Comparison of ENCODE assay signal across 9 mouse cellular contexts in the genomic region with DNA sequence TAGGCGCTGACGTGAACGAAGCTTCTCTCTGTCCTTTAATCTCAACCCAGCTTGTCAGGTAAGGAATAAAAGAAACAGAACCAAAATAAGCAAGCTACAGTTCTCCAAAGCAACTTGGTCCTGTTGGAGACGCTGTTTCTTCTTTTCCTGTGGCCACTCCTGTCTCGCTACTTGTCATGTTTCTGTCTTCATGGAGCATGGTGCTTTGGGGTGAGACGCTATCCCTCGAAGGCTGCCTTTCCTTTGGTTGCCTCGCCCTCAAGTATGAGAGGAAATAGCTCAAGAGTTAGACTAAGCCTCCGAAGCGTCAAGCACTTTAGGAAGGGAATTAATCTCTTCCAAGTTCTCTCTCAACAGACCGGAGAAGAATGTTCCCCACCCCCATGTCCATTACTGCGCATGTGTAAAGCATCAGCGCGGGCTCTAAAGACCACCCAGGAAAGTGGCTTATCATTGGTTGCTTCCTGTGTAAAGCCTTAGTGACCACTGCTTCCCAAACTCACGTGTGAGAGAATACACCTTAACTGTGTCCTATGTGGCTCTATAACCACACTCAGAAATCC. TPM values are rescaled to one million over a fixed set of nuclear protein-coding genes. Genes with fewer than 3 reads are reported as not detected.
A peak's percentile ranks its signal among the peaks of the same experiment; 100 is the strongest.
DNase-seq lines count a peak whose midpoint lies in the region; ATAC-seq and TF ChIP-seq lines count a peak whose summit lies in the region.
"Had no signal": no experiment of that assay in that cellular context is flagged by ENCODE, and none has a peak within 500 bp of the region (broad histone marks: within the 10 kb centered on the region; RNA-seq: fewer than 3 reads in every experiment).

No protein-coding gene starts in this region.

- H3K9ac ChIP-seq in limb, embryonic 13.5 days: no peak overlapping the region
- H3K9ac ChIP-seq: embryonic facial prominence, embryonic 13.5 days had no signal

- no peak for DNase-seq in layer of hippocampus, adult 2 months (ENCODE audit: low spot score in 2 of 2)
- no peak for DNase-seq in layer of hippocampus, adult 9-11 months
- DNase-seq in heart, embryonic 10.5 days (ENCODE audit: low spot score): peak; percentile 53
- DNase-seq in cerebellum, postnatal 36 days: no peak
- no peak for DNase-seq in urinary bladder, postnatal 25 days (ENCODE audit: low spot score)
- DNase-seq in cerebellum, adult 18-20 months: no peak

- H3K36me3 ChIP-seq in heart, embryonic 10.5 days: no peaks in the 10 kb centered on the region
- H3K36me3 ChIP-seq in limb, embryonic 13.5 days: no peaks in the 10 kb centered on the region
- H3K36me3 ChIP-seq in small intestine, adult 2 months (ENCODE audit: control insufficient read depth, insufficient read depth, low read length): no peaks in the 10 kb centered on the region
- H3K36me3 ChIP-seq: embryonic facial prominence, embryonic 13.5 days had no signal

- H3K4me3 ChIP-seq in layer of hippocampus, adult 2 months: no peak overlapping the region; the same call in 1 of the 2 replicates
- H3K4me3 ChIP-seq in heart, embryonic 10.5 days: peak overlapping the region; percentile 25
- H3K4me3 ChIP-seq in limb, embryonic 13.5 days: no peak overlapping the region
- peak overlapping the region; percentile 20; the same call in 1 of the 2 replicates for H3K4me3 ChIP-seq in small intestine, adult 2 months (ENCODE audit: low read depth, low read length)
- H3K4me3 ChIP-seq: embryonic facial prominence, embryonic 13.5 days had no signal

- H3K27ac ChIP-seq in layer of hippocampus, adult 2 months: peak overlapping the region; percentile 65; the same call in 1 of the 2 replicates
- H3K27ac ChIP-seq in heart, embryonic 10.5 days: peak overlapping the region; percentile 83
- 0 out of 2 replicates have a peak overlapping the region, but pooled peaks have one; percentile 0 for H3K27ac ChIP-seq in limb, embryonic 13.5 days
- peak overlapping the region; percentile 91 for H3K27ac ChIP-seq in small intestine, adult 2 months (ENCODE audit: insufficient read depth, low read depth, low read length)

- H3K9me3 ChIP-seq in heart, embryonic 10.5 days: no peaks in the 10 kb centered on the region
- H3K9me3 ChIP-seq in limb, embryonic 13.5 days: no peaks in the 10 kb centered on the region
- H3K9me3 ChIP-seq: embryonic facial prominence, embryonic 13.5 days had no signal

- no peaks in the 10 kb centered on the region; the same call in 1 of the 2 replicates for H3K27me3 ChIP-seq in heart, embryonic 10.5 days (ENCODE audit: insufficient read depth, poor library complexity, severe bottlenecking)
- no peaks in the 10 kb centered on the region for H3K27me3 ChIP-seq in limb, embryonic 13.5 days
- no peaks in the 10 kb centered on the region for H3K27me3 ChIP-seq in small intestine, adult 2 months (ENCODE audit: control insufficient read depth, insufficient read depth, low read length)
- H3K27me3 ChIP-seq: embryonic facial prominence, embryonic 13.5 days had no signal

- no peak for ATAC-seq in limb, embryonic 13.5 days (ENCODE audit: low FRiP score, low read depth)

- TF ChIP-seq POLR2A in small intestine, adult 2 months (IDR thresholded peaks at IDR 0.05; ENCODE audit: low read depth, low read length): no peak

- no peak for TF ChIP-seq CTCF in layer of hippocampus, adult 2 months (conservative IDR thresholded peaks at IDR 0.05)
- no peak for TF ChIP-seq CTCF in small intestine, adult 2 months (IDR thresholded peaks at IDR 0.05; ENCODE audit: extremely low read depth, insufficient read length, insufficient replicate concordance, low read depth, low read length)

- peaks cover 29% of the 10 kb centered on the region for H3K4me1 ChIP-seq in heart, embryonic 10.5 days
- H3K4me1 ChIP-seq in limb, embryonic 13.5 days: peaks cover 15% of the 10 kb centered on the region
- peaks cover 2% of the 10 kb centered on the region; the same call in 1 of the 2 replicates for H3K4me1 ChIP-seq in small intestine, adult 2 months (ENCODE audit: control insufficient read depth, insufficient read depth, insufficient read length, low read length)

- no peak overlapping the region for H3K4me2 ChIP-seq in limb, embryonic 13.5 days (replicated peaks)
- H3K4me2 ChIP-seq: embryonic facial prominence, embryonic 13.5 days had no signal

- WGBS in heart, embryonic 10.5 days: 31% methylated on average over 15 of the region's 15 CpGs
- 58% methylated on average over 15 of the region's 15 CpGs for WGBS in limb, embryonic 13.5 days
- WGBS in small intestine, adult 2 months: 53% methylated on average over 15 of the region's 15 CpGs

RNA-seq across cellular contexts. Expression of a gene that starts 9.1 kb away (rescaled TPM):
- 1 to 10 TPM; 3.7 to 4.9 TPM for total RNA-seq in layer of hippocampus, adult 2 months (2021)
- 100 and 130 TPM in 2 replicates for polyA plus RNA-seq in heart, embryonic 10.5 days (2016; fragmentation: Nextera tagmentation; extraction: Ambion mirVana)
- 16.2 and 16.3 TPM in 2 replicates for polyA plus RNA-seq in limb, embryonic 13.5 days (2015; fragmentation: Nextera tagmentation; extraction: Ambion mirVana)
- polyA plus RNA-seq in small intestine, adult 2 months (2012; rRNA removed): 4.7 and 9.2 TPM in 2 replicates

RNA-seq across cellular contexts. Expression of a gene that starts 44.9 kb away (rescaled TPM):
- total RNA-seq in layer of hippocampus, adult 2 months (2021): 10 to 100 TPM; 23.8 to 26.4 TPM
- 76.2 and 85.1 TPM in 2 replicates for polyA plus RNA-seq in heart, embryonic 10.5 days (2016; fragmentation: Nextera tagmentation; extraction: Ambion mirVana)
- 49.3 and 55.7 TPM in 2 replicates for polyA plus RNA-seq in limb, embryonic 13.5 days (2015; fragmentation: Nextera tagmentation; extraction: Ambion mirVana)
- polyA plus RNA-seq in small intestine, adult 2 months (2012; rRNA removed): 29.4 and 48.2 TPM in 2 replicates

Comparison
In these comparisons a context has a peak if more than half of its experiments do, and no peak if none do; other contexts are left out.
1. H3K27ac ChIP-seq: peak in every context shown above with its lines; median percentile 91 in small intestine, adult 2 months; 83 in heart, embryonic 10.5 days; 65 in layer of hippocampus, adult 2 months; 0 in limb, embryonic 13.5 days.
2. H3K4me3 ChIP-seq: peak in heart, embryonic 10.5 days (single experiment) and small intestine, adult 2 months (single experiment); none in layer of hippocampus, adult 2 months (single experiment) and limb, embryonic 13.5 days (single experiment).